Mouse (Mus musculus) mesoderm, embryonic 11.5 days (tissue): ENCODE measurements at regions not wholly inside any gene's neighbourhood (a gene's known extent, or its start where the extent isn't known, plus 50 kb on each side); places are given as distances from the start of the nearest gene placed in this dataset.

Experiments
- DNase-seq: peaks from one replicate; pipeline ENCODE4 v3.0.0-alpha.2; 2012; ENCODE audit warnings: low read depth, low spot score

DNA sequence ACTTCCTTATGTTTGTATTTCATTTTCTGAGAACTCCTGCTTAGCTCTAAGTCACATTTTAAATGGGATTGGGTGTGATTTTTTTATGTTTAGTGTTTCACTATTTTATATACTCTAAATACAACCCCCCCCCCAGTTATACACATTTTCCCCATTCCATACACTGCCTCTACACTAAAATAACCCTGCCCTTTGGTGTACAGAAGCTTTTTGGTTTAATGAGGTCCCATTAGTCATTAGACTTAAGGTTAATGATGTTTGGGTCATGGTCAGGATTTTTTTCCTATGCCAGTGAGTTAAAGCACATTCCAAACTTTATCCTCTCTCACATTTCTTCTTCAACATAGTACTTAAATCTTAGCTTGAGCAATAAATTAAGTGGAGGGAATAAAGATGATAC is 149.2 kb downstream of the Tinag start:
- DNase-seq: no peak

DNA sequence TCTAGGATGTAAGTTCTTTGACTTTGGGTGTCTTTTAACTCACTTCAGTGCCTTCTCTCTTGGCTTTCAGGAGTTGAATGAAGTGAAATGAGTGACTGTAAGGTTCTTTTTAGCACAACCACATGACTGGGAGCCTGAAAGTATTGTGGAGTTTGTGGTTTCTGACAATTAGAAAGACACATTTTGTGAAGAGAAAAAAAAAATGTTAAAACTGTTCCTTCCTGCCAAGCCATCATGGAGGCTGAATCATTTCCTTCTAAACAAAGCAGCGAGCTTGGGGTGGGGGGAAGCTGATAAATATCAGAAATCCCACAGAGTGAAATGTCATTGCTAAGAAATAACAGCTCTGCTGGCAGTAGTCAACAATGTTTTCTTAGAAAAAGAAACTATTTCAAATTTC is 163.8 kb downstream of the Tinag start:
- DNase-seq: no peak

DNA sequence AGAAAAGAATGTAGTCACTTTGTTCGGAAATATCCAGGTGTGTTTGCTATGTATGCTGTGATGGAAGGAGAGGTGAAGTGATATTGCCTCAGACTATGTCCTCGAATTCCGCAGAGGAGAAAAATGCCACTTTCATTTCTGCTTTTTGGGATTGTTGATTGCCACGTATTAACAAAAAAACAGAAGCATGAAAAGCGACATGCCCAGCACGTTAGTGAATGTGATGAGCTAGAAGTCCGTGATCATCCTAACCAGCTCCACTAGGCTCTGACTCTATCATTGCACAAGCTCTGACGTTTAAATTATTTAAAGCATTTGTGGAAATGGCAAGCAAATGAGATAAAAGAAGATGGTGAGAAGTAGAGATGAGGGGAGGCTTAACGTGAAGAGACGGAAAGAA is 169.6 kb downstream of the Tinag start:
- DNase-seq: no peak

DNA sequence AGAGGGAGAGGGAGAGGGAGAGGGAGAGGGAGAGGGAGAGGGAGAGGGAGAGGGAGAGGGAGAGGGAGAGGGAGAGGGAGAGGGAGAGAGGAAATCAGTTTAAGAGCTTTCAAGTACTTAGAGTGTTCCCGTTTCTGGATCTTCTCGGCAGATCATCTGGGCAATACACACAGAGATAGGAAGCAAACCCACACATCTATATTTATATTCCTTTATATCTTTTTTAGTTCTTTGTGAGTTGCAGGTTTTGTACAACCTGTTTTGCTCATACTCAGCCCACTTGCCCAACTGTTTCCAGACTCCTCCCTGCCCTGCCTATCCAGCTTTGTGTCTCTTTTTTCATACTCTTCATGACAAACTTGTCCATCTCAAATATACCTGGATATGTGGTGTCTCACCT is 173.2 kb downstream of the Tinag start:
- no peak for DNase-seq

DNA sequence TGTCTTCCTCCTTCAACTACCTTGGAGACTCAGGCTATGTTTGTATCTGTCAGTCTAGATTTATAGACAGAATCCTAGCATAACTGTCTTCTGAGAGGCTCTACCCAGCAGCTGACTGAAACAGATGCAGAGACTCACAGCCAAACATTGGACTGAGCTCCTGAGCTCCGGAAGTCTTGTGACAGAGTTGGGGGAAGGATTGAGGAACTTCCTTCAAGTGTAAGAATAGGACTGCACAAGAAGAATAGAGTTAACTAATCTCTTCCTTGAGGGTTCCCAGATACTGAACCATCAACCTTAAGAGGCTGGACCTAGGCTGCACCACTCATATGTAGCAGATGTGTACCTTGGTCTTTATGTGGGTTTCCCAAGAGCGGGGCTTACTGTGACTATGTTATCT is 176.0 kb downstream of the Tinag start:
- DNase-seq: no peak

DNA sequence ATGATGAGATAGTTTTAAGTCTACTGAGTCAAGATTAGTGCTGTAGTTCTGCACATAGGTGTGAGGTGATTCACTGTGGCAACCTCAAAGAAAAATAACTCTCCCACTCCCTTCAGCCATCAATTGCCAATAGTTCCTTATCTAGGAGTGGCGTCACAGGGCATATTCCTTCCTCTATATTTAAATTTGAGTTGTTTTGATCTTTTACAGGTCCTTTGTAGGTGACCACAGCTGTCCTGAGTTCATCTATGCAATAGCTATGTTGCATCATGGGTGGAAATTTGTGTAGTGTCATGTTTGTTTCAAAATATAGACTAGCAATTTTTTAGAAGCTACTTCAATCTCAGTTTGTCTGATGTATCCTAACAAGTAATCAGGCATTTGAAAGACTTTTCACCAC is 177.0 kb downstream of the Tinag start:
- DNase-seq: no peak

DNA sequence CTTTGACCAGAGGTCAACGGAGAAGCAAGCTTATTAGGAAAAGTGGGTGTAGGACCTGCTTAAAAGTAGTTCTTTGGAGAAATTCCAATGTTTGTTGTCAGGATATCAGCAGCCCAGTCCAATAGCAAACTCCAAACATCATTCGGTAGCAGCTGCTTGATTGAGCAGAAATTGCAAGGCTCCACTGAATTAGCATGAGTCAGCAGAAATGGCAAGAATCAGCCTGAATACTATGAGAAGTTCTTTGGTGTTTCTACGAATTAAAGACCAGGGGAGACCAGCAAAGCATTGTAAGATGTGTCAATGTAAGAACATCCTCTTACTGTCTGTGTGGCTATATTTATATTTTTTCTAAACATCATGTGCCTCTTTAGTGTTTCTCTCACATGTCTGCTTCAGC is 223.4 kb downstream of the Tinag start:
- no peak for DNase-seq

DNA sequence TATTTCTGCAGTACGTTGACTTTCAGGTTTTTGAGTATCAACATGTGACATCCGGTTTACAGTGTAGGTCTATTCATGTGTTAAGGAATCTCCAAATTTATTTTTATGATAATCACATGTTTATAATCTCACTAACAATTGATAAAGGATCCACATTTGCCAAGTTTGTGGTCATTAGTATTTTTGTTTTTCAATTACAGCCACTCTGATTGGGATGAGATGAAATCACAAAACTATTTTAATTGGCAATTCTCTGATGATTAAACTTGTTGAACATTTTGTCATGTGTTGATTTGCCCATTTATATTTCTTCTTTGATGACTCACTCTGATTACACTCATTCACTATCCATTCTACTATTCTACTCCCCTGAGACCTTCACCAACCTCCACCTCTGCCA is 228.0 kb upstream of the Fam83b start:
- no peak for DNase-seq

DNA sequence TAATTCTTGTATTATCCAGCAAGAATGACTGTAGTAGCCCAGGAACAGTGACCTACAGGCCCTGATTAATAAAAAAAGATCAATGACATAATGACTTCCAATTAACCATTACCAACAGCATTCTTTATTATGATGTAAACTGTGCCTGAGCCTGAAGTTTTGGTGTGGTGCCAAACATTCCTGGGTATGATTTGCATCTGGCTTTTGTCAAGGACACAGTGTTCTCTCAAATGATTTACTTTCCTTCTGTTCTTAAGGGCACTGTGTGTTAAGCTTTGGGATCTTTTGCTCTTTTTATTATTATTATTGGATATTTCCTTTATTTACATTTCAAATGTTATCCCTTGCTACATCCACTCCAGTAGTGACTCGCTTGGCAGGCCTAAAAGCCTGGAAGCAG is 221.7 kb upstream of the Fam83b start:
- DNase-seq: peak; percentile 4
